Mouse (Mus musculus): Measurements from ENCODE around the gene Rgl3. TPM values are rescaled to one million over a fixed set of nuclear protein-coding genes. Genes with fewer than 3 reads are reported as not detected.
A peak's percentile ranks its signal among the peaks of the same experiment; 100 is the strongest.

The Rgl3 gene
- total RNA-seq (2021): 1 to 10 TPM; 1.2 to 1.3 TPM
- long read RNA-seq, experiment 1: 0 reads
- long read RNA-seq, experiment 2, partial matches to known transcripts: 0 of 3 reads
- long read RNA-seq, experiment 2, other reads (novel, unspliced or antisense): 2 of 3 reads

DNA sequence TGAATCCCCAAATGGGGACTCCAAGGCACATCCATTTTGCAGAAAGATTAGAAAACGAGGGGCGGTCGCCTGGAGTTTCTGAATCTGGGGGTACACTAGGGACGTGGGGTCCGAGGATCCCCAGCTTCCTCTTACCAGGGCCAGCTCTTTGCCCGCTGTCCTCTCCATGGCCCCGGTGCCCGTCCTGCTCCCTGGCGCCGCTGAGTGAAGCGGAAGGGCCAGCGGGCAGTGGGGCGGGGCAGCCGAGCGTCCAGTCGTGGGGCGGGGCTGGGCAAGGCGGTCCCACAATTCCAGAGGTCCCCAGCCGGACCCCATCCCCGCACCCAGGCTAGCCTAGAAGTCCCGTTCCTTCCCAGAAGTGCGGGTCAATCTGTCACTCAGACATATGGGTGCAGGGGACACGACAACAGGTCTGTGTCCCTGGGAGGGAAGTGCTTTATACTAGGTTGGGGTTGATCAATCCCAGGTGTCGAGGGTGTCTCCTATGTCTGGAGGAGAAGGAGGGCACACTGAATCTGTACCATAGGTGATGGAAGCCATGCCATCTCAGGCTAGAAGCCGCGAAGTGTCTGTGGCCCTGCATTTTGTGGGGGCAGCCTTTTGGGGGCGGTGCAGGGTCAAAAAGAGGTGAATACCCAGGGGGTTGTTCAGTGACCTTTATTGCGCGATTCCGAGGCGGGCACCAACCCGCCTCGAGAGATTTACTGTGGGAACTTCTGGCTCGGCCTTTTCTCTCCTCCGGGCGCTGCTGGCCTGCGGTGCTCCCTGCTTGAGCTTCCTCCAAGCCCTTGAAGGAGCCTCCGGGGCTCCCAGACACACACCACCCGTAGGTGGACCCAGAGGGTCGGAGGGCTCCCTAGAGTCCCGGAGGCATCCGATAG is at the start of gene Rgl3:
TSS of gene Rgl3 (minus strand) at position 217 of the 881 bp plus-strand sequence.
- DNase-seq (ENCODE audit: low spot score in 2 of 2): no peak

DNA sequence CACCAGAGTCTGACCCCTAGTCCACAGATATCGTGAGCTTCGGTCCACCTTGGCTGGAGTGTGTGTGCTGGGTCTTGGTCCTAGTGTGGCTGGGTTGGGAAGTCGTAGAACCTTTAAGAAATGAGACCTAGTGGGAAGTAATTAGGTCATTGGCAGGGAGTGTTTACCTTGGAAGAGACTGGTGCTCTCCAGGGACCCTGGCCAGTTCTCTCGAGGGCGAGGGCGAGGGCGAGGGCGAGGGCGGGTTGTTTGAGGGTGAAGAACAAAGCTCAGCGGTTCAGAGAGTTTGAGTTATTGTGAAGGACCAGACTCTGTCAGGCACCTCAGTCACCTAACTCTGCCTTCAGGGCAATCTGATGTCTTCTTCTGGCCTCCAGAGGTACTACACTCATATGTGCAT is 48.6 kb upstream of the Rgl3 start:
- DNase-seq (ENCODE audit: low spot score in 2 of 2): no peak

DNA sequence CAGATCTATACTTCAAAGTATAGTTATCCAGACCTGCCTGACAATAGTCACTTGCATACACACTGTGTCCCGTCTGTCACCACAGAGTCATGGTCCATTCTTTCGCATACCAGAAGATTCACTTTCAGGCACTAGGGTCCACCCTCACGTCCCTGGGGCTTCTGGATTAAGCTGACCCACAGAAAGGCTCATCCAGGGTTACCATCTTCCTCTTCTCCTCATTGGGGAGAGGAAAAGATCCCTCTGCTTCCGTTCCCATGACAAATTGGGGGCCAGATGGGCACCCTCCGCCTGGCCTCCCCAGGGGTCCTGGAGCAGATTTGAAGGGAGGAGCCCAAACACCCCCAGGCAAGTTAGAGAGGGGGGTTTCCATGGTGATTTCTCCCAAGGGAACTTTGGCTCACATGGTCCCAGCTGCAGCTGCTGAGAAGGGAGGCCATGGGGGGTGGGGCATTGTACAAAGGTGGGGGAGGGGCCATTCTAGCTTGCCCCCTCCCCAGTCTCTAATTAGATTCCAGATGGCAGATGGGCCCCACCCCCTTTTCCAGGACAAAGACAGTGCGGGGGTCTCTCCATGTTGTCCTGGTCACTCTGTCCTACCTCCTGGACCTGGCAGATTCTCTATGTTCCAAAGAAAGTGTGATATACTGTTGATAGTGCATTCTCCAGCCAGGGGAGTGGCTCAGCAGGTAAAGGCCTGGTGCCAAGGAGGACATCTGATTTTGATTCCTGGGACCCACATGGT is 46.2 kb upstream of the Rgl3 start:
- no peak for DNase-seq (ENCODE audit: low spot score in 2 of 2)

- no peak for DNase-seq (ENCODE audit: low spot score in 2 of 2)
Measured at GRCm38 (mm10) chr9:22030386-22030785, 41.1 kb upstream of the Rgl3 start.

DNA sequence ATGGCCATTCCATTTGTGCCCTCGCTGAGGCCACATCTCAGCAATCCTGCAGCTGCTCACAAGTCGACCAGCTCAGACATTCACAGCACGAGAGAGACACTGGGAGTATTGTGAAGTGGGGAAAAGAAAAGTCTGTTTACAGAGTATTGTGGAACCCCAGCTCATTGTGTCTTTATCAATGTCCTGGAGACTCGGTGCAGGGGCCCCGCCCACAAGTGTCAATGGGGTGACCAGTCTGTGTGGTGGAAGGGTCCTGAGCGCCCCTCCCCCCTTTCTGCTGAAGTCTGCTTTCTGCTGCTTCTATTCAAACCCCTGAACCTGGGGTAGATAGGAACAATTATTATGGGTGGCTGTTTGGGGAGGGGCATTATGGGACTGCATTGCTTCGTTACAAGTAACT is 39.2 kb upstream of the Rgl3 start:
- DNase-seq (ENCODE audit: low spot score in 2 of 2): no peak

DNA sequence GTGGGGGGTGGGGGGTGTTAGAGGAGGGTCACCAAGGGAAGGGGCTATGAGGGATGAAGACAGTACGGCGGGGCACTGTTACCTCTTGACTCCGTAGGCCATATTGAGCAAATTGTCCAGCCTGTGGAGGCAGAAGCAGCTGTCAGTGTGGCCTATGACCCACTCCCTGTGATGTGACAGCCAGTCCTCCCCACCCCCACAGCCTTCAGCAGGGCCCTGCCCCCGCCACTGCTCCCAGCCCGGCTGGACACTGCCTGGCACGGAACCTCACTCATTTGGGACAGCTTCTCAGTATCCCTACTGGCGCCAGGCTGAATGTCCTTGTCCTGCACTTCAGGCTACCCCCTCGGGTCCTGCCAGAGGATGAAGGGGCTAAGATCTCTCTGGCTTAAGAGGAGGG is 35.3 kb upstream of the Rgl3 start:
- no peak for DNase-seq (ENCODE audit: low spot score in 2 of 2)

GRCm38 (mm10) chr9:22017208-22017825 is 28.1 kb upstream of the Rgl3 start:
- no peak for DNase-seq (ENCODE audit: low spot score in 2 of 2)

DNA sequence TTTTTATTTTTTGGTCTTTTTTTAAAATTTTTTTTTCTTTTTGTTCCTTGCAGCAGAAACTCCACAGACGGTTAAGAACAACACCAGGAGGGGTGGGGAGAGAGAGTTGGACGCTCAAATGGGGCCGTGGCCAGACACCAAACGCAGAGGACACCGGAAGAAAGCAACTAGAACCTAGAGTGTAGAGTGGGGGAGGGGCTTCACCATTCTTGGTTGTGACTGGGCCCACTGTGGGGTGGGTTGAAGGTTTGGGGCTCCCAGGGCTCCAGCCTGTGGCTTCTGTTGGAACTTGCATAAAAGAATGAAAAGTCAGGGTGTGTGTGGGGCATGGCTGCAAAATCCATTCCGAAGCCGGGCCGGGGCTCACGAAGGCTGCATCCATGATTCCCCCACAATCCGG is 27.0 kb upstream of the Rgl3 start:
- DNase-seq (ENCODE audit: low spot score in 2 of 2): no peak

- no peak for DNase-seq (ENCODE audit: low spot score in 2 of 2)
Measured at GRCm38 (mm10) chr9:22012731-22013130, 23.5 kb upstream of the Rgl3 start.

DNA sequence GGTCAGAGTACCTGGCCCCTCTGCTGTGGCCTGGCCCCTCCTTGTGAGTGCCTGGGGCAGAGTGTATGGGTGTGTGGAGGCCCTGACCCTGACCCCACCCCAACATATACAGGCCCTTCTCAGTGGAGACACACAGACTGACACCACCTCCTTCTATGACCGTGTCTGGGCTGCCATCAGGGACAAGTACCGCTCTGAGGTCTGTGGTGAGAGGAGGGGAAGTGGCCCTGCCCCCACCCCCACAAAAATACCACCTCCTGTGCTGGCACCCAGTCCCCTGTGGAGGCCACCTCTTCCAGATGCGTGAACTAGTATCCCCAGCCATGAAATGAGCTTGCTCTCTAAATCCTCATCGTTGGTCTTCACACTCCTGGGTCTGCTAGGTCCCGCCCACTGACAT is 21.8 kb upstream of the Rgl3 start:
- DNase-seq (ENCODE audit: low spot score in 2 of 2): no peak

DNA sequence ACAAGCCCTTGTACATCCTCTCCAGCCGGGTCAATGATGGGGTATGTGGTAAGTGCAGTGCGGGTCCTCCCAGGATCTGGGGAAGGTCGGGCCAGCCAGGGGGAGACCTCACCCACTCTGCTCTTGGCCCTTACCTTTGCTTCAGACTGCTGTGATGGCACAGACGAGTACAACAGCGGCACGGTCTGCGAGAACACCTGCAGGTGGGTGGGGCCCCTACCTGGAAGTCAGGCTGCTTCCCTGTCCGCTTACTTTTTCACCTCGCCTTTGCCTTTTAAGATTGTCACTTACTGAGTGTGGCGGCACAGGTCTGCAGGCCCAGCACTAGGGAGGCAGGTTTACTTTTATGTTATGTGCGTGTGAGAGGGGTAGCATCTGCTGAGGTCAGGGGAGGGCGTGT is 15.3 kb upstream of the Rgl3 start:
- no peak for DNase-seq (ENCODE audit: low spot score in 2 of 2)

GRCm38 (mm10) chr9:22003163-22003554 is 13.9 kb upstream of the Rgl3 start:
- peak in 1 of 2 experiments; percentile 65 for DNase-seq (ENCODE audit: low spot score in 2 of 2)

GRCm38 (mm10) chr9:22002194-22003162 is 13.2 kb upstream of the Rgl3 start, which contains the start of the genes Ccdc151 and Prkcsh:
Gene Ccdc151, minus strand, starts transcription at chr9:22002634.
Gene Prkcsh, plus strand, starts transcription at chr9:22002806.
- DNase-seq (ENCODE audit: low spot score in 2 of 2): peak; percentile 98 to 100

DNA sequence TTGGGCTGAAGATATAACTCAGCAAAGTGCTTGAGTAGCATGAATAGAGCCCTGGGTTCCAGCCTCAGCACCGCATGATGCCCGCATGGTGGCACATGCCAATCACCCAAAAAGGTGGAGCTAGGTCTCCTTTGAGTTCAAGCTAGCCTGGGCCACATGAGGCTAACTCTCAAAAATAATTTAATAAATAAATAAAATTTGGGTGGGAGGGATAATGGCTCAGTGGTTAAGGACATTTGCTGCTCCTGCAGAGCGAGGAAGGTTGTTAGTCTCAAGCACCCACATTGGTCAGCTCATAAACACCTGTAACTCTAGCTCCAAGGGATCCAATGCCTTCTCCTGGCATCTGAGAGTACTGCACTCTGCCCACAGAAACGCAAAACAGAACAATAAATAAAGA is 12.4 kb upstream of the Rgl3 start:
- no peak for DNase-seq (ENCODE audit: low spot score in 2 of 2)

DNA sequence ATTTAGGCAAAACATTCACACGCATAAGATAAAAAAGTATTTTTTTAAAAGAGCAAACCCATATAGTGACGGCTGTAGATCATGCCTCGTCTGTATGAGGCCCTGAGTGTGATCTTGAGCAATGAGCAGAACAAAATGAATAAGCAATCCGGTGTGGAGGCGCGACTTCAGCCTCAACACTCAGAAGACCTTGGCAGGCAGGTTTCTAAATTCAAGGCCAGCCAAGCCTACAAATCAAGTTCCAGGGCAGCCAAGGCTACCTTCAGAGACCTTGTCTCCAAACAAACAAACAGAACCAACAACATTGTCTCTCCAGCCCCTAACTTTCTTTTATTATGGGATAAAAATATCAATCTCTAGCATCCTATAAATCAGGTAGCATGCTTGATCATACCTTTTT is 11.1 kb upstream of the Rgl3 start:
- DNase-seq (ENCODE audit: low spot score in 2 of 2): no peak

DNA sequence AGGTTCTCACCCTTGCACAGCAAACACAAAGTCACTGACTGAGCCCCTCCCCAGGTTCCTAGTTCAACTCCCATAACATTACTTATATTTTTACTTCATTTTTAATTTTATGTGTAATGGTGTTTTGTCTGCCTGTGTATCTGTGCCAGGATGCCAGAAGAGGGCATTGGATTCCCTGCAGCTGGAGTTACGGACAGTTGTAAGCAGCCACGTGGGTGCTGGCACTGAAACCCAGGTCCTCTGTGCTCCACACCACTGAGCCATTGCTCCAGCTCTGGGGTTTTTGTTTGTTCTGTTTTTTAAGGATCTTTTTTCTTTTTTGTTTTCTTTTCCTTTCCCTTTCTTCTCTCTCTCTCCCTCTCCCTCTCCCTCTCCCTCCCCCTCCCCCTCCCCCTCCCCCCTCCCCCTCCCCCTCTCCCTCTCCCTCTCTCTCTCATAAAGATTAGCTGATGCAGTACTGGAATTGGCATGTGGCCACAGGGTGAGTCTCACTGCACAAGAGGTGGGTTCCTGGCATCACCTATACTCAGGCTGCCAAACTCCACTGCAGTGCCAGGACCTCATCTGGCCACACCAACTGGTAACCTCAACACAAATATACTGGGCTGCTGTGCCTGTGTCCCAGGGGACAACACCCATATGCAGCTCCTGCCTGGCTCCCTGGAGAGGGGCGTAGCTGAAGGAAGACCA is 7.1 kb upstream of the Rgl3 start:
- DNase-seq (ENCODE audit: low spot score in 2 of 2): no peak

DNA sequence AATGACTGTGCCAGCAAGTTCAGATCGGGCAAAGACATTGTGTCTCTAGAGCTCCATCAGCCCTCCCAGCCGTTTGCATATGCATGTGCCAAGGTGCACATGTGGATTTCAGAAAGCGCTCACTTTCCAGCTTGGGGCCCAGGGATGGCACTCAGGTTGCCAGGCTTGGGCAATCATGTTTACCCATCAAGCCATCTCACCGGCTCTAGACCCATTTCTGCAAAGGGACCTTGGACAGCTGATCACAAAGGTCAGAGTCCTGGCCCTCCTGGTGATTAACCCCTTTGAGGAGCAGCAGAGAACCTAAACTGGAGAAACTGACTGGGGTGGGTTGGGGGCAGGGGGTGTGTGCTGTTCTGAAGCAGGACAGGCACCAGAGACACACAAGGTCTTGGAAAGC is 3.0 kb upstream of the Rgl3 start:
- DNase-seq (ENCODE audit: low spot score in 2 of 2): no peak

- DNase-seq (ENCODE audit: low spot score in 2 of 2): no peak
Measured at GRCm38 (mm10) chr9:21988421-21989101, 685 bp downstream of the Rgl3 start.

All from layer of hippocampus, postnatal 14 days (tissue).